Mouse (Mus musculus) small intestine, adult 2 months (tissue): ENCODE results near the gene Art3.

ENCODE experiments used
- CTCF ChIP-seq: fragments of 200-500 bp; IDR thresholded peaks from 2 replicates; pipeline ENCODE4 v1.5.1; 2012; ENCODE audit warnings: low read depth, mild to moderate bottlenecking, control low read depth, inconsistent platforms, low read length, moderate library complexity, mixed read lengths; ENCODE audit not compliant: insufficient replicate concordance, insufficient read length; ENCODE audit errors: extremely low read depth
- POLR2A ChIP-seq: fragments of 200-500 bp; IDR thresholded peaks from 2 replicates; pipeline ENCODE4 v1.6.1; 2012; ENCODE audit warnings: low read depth, mild to moderate bottlenecking, control low read depth, inconsistent platforms, low read length, moderate library complexity

DNA sequence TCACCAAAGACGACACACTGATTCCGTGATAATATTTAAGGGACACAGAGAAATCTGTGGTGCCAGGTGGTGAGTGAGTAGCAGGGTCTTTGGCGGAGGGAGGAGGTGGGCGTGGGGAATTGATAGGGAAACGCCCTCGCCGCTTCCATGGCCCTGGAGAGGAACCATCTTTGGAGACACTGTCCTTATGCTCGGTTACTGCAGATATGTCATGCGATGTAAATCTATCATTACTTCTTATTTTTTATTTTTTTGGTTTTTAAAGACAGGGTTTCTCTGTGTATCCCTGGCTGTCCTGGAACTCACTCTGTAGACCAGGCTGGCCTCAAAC lies 50.7 kb downstream of the Art3 start:
- no peak for TF ChIP-seq POLR2A
- TF ChIP-seq CTCF = no peak
